Comparison of ENCODE assay signal across 8 mouse cellular contexts in the genomic region with DNA sequence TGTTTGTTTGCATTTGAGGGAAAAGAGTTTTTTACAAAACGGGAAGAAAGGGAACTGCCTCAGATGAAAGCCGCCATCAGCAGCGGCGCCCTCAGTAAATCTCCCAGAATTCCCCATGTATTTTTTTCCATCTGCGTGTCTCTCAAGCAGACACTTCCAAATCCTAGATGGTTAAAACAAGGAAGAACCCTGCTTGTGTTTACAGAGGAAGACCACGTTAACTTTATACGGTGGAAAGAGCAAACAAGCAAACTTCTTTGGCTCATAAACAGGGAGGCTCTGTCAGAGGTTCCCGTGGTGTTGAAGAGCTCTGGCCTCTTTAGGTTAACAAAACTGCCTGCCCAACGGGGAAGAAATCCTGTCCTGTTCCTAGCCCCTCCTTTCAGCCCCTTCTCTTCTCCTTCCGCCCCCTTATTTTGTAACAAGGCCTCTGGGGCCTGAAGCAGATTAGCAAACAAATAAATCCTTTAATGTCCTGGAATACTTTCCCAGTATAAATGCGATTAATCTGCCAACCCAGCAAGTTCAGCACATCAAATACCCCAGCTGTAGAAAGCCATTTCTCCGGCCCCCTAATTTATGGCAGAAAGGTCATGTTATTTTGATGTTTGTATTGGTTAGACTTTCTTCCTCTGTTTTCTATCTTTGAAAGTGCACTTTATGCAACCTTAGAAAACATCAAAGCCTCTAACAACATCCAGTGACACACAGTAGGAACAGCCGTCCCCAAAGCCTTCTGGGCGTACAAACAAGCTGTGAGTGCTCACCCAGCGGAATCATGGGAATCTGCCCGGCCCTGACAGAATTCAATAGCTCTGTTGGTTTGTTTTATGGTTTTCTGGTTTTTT. TPM values are rescaled to one million over a fixed set of nuclear protein-coding genes. Genes with fewer than 3 reads are reported as not detected.
DNase-seq lines count a peak whose midpoint lies in the region; ATAC-seq and TF ChIP-seq lines count a peak whose summit lies in the region.

No protein-coding gene starts in this region.

- H3K27ac ChIP-seq in heart, embryonic 12.5 days (ENCODE audit: poor library complexity, severe bottlenecking) = peak overlapping the region; percentile 71
- H3K27ac ChIP-seq in neural tube, embryonic 14.5 days (ENCODE audit: low read depth, low read length) = peak overlapping the region; percentile 60
- no peak overlapping the region for H3K27ac ChIP-seq in thymus, adult 2 months (ENCODE audit: control insufficient read depth, insufficient read depth, low read length)

- no peaks in the 10 kb centered on the region for H3K9me3 ChIP-seq in heart, embryonic 12.5 days (replicated peaks)
- no peaks in the 10 kb centered on the region for H3K9me3 ChIP-seq in neural tube, embryonic 14.5 days (ENCODE audit: control insufficient read depth, low read length)

- WGBS in heart, embryonic 12.5 days = 39% methylated on average over 16 of the region's 16 CpGs
- 31% methylated on average over 16 of the region's 16 CpGs for WGBS in neural tube, embryonic 14.5 days
- 85% methylated on average over 16 of the region's 16 CpGs for WGBS in thymus, adult 2 months

- no peaks in the 10 kb centered on the region for H3K27me3 ChIP-seq in heart, embryonic 12.5 days (replicated peaks)
- H3K27me3 ChIP-seq in neural tube, embryonic 14.5 days (ENCODE audit: control insufficient read depth, insufficient read depth, low read length) = no peaks in the 10 kb centered on the region
- H3K27me3 ChIP-seq in thymus, adult 2 months (ENCODE audit: control insufficient read depth, insufficient read depth, low read length) = no peaks in the 10 kb centered on the region

- TF ChIP-seq CTCF in thymus, adult 2 months (IDR thresholded peaks at IDR 0.05; ENCODE audit: borderline replicate concordance, control insufficient read depth, extremely low read depth, insufficient read depth, low read length, poor library complexity) = no peak

- no peak for ATAC-seq in heart, embryonic 12.5 days (ENCODE audit: insufficient number of reproducible peaks, low FRiP score)
- ATAC-seq in neural tube, embryonic 14.5 days (ENCODE audit: low read depth) = peak; percentile 36; the same call in 1 of the 2 replicates

- H3K4me1 ChIP-seq in heart, embryonic 12.5 days (replicated peaks) = peaks cover 18% of the 10 kb centered on the region
- H3K4me1 ChIP-seq in neural tube, embryonic 14.5 days (ENCODE audit: control insufficient read depth, insufficient read depth, low read length) = peaks cover 7% of the 10 kb centered on the region; the same call in 1 of the 2 replicates
- H3K4me1 ChIP-seq in thymus, adult 2 months (replicated peaks; ENCODE audit: control insufficient read depth, insufficient read depth, low read length) = no peaks in the 10 kb centered on the region

- peak overlapping the region; percentile 54; the same call in 1 of the 2 replicates for H3K9ac ChIP-seq in heart, embryonic 12.5 days
- H3K9ac ChIP-seq in neural tube, embryonic 14.5 days (replicated peaks; ENCODE audit: low read depth, low read length) = peak overlapping the region; percentile 21; the same call in 1 of the 2 replicates

- H3K4me2 ChIP-seq in heart, embryonic 12.5 days = peak overlapping the region; percentile 63
- peak overlapping the region; percentile 43 for H3K4me2 ChIP-seq in neural tube, embryonic 14.5 days (ENCODE audit: low read depth, low read length)

- TF ChIP-seq POLR2A in thymus, adult 2 months (IDR thresholded peaks at IDR 0.05; ENCODE audit: control insufficient read depth, extremely low read depth, insufficient read depth, low read length, poor library complexity) = no peak

- no peaks in the 10 kb centered on the region for H3K36me3 ChIP-seq in heart, embryonic 12.5 days
- H3K36me3 ChIP-seq in neural tube, embryonic 14.5 days (ENCODE audit: control insufficient read depth, insufficient read depth, low read length) = no peaks in the 10 kb centered on the region
- H3K36me3 ChIP-seq in thymus, adult 2 months (ENCODE audit: control insufficient read depth, insufficient read depth, low read length) = no peaks in the 10 kb centered on the region

- DNase-seq in embryo, embryonic 9.5 days (ENCODE audit: extremely low spot score) = peak; percentile 34
- no peak for DNase-seq in embryo, embryonic 10 days (ENCODE audit: low spot score)
- DNase-seq in kidney, postnatal 4 days = peak; percentile 50 to 69
- no peak for DNase-seq in thymus, adult 2 months
- no peak for DNase-seq in spleen, adult 12 weeks (ENCODE audit: low spot score)
- no peak for DNase-seq in layer of hippocampus, adult 9-11 months

- H3K4me3 ChIP-seq in heart, embryonic 12.5 days = peak overlapping the region; percentile 29; the same call in 1 of the 2 replicates
- H3K4me3 ChIP-seq in neural tube, embryonic 14.5 days (ENCODE audit: low read depth, low read length) = no peak overlapping the region
- no peak overlapping the region for H3K4me3 ChIP-seq in thymus, adult 2 months (ENCODE audit: control insufficient read depth, insufficient read depth, low read length)

RNA-seq across cellular contexts. Expression of a gene that starts 52.8 kb away (rescaled TPM):
- polyA plus RNA-seq in heart, embryonic 12.5 days (2016; fragmentation: Nextera tagmentation; extraction: Ambion mirVana) = 5.1 and 5.4 TPM in 2 replicates
- 5.0 and 5.1 TPM in 2 replicates for polyA plus RNA-seq in neural tube, embryonic 14.5 days (2014; fragmentation: Nextera tagmentation; extraction: Ambion mirVana)
- polyA plus RNA-seq in thymus, adult 2 months (2012; rRNA removed) = 10.0 and 12.7 TPM in 2 replicates

Comparison
In these comparisons a context has a peak if more than half of its experiments do, and no peak if none do; other contexts are left out.
1. DNase-seq: peak in embryo, embryonic 9.5 days (single experiment) and kidney, postnatal 4 days (2 of 2); none in embryo, embryonic 10 days (single experiment), thymus, adult 2 months (single experiment), spleen, adult 12 weeks (single experiment) and layer of hippocampus, adult 9-11 months (single experiment).